Mouse (Mus musculus) leukemia stem cell, adult 10-12 weeks (primary cell): ENCODE measurements around the gene Olfr67. TPM values are rescaled to one million over a fixed set of nuclear protein-coding genes. Genes with fewer than 3 reads are reported as not detected.

ENCODE experiments used
- polyA plus RNA-seq: library from polyadenylated mRNA; stranded (reverse); fragments of >175 nt; gene quantifications from 2 replicates; pipeline ENCODE4 v1.2.3, GENCODE M21; 2012; ENCODE audit warnings: low replicate concordance

Gene Olfr67
- not detected in 2 replicates for polyA plus RNA-seq

GRCm38 (mm10) chr7:103791721-103792120 is at the start of gene Olfr67:
TSS of gene Olfr67 (minus strand) at chr7:103791821.

DNA sequence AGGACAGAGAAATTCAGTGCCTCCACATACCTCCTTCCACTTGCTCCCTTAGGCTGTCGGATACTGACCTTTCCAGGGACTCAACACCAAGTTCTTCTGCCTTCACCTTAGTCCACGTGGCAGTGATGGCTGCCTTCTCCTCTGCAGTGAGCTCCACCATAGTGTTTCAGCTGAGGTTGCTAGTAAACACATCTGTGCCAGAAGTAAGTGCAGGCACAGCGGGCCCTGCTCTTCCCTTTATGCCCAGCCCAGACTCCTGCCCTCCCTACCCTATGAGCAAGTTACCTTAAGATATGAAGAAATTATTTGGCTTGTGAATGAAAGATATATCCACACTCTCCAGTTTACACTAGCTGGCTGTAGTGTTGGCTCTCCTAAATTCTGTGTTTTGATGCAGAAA is 48.6 kb upstream of the Olfr67 start, which contains the start of gene Hbb-bh2:
Gene Hbb-bh2 (minus strand): TSS at position 253 of the 400 bp plus-strand sequence.

DNA sequence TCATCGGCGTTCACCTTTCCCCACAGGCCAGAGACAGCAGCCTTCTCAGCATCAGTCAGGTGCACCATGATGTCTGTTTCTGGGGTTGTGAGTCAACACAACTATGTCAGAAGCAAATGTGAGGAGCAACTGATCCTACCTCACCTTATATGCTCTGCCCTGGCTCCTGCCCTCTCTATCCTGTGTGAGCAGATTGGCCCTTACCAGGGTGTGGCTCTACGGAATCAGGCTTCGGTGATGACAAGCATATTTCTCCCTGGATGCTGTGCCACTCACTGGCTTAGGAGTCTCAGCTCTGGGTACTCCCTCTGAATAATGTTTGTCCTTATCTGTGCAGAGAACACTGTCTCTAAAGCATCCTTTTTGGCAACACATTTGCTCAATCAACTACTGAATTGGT is 36.2 kb upstream of the Olfr67 start, which contains the start of gene Hbb-bs:
Gene Hbb-bs (minus strand): TSS at position 289 of the 400 bp plus-strand sequence.

DNA sequence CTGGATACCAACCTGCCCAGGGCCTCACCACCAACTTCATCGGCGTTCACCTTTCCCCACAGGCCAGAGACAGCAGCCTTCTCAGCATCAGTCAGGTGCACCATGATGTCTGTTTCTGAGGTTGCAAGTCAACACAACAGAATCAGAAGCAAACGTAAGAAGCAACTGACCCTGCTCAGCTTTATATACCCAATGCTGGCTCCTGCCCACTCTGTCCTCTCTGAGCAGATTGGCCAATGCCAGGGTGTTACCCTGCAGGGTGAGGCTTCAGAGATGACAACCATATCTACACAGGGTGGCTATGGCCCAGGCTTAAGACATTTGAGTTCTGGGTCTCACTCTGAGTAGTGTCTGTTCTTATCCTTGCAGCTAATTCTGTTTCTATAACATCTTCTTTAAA is 22.1 kb upstream of the Olfr67 start, which contains the start of gene Hbb-bt:
Gene Hbb-bt (minus strand): TSS at position 231 of the 400 bp plus-strand sequence.

GRCm38 (mm10) chr7:103779598-103779997 is 12.0 kb downstream of the Olfr67 start, which contains the start of gene Olfr68:
TSS of gene Olfr68 (minus strand) at chr7:103779698.

GRCm38 (mm10) chr7:103771494-103771893 is 20.1 kb downstream of the Olfr67 start, which contains the start of gene Olfr69:
TSS of gene Olfr69 (minus strand) at chr7:103771594.

DNA sequence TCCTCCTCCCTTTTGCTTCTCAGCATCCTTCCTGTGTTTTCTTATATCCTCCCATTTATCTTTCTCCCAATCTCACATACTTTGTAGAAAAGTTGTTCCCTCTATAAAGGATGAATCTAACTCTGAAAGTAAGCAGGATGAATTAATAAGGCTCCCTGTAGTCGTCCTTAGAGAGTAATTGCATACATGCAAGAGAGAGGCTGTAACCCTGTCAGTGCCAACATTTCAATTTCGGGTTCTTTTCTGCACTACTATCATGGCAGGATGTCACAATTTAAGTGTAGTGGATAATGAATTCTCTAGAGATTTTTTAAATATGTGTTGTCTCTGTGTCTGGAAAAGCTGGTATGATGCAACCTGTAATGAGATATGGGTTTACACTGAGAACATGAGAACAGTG is 34.4 kb downstream of the Olfr67 start, which contains the start of gene Olfr630:
Gene Olfr630 (minus strand): TSS at position 101 of the 400 bp plus-strand sequence.

DNA sequence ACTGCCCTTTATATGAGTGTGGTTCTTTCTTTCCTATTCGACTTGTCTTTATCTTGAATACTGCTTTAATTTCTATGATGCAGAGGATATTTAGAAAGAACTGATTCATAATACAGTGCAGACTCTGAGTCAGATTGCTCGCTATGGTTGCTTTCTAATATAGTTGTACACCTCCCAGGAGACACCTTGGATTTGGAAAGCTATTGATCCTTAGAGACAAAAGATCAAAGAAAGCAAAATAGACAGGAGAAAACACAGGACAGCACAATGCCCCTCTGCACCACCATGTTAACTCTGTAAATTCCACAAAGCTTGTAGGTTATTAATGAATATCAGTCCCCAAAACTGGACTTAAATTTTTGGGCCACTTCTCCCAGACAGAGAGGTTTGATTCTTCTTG is 46.8 kb downstream of the Olfr67 start, which contains the start of gene Olfr629:
Gene Olfr629 (minus strand): TSS at position 101 of the 400 bp plus-strand sequence.

Other genes with a start within 250 kb of the Olfr67 start
- gene Olfr612, start 249.1 kb downstream of the Olfr67 start, polyA plus RNA-seq: not detected in 2 replicates
- gene Olfr613, start 243.7 kb downstream of the Olfr67 start, polyA plus RNA-seq: not detected in 2 replicates
- not detected in 2 replicates for gene Olfr615, start 235.7 kb downstream of the Olfr67 start, polyA plus RNA-seq
- gene Olfr616, start 222.7 kb downstream of the Olfr67 start, polyA plus RNA-seq: not detected in 2 replicates
- not detected in 2 replicates for gene Olfr617, start 218.8 kb downstream of the Olfr67 start, polyA plus RNA-seq
- not detected in 2 replicates for gene Olfr618, start 201.7 kb downstream of the Olfr67 start, polyA plus RNA-seq
- gene Olfr619, start 191.2 kb downstream of the Olfr67 start, polyA plus RNA-seq: not detected in 2 replicates
- gene Olfr620, start 179.3 kb downstream of the Olfr67 start, polyA plus RNA-seq: not detected in 2 replicates
- not detected in 2 replicates for gene Olfr622, start 149.1 kb downstream of the Olfr67 start, polyA plus RNA-seq
- gene Olfr623, start 128.1 kb downstream of the Olfr67 start, polyA plus RNA-seq: not detected in 2 replicates
- not detected in 2 replicates for gene Olfr624, start 120.6 kb downstream of the Olfr67 start, polyA plus RNA-seq
- not detected in 2 replicates for gene Olfr625-ps1, start 109.1 kb downstream of the Olfr67 start, polyA plus RNA-seq
- gene Olfr243, start 77.2 kb downstream of the Olfr67 start, polyA plus RNA-seq: not detected in 2 replicates
- gene Olfr628, start 61.4 kb downstream of the Olfr67 start, polyA plus RNA-seq: not detected in 2 replicates
- not detected in 2 replicates for gene Olfr629, start 46.9 kb downstream of the Olfr67 start, polyA plus RNA-seq
- not detected in 2 replicates for gene Olfr630, start 34.5 kb downstream of the Olfr67 start, polyA plus RNA-seq
- gene Olfr69, start 20.2 kb downstream of the Olfr67 start, polyA plus RNA-seq: not detected in 2 replicates
- gene Olfr68, start 12.1 kb downstream of the Olfr67 start, polyA plus RNA-seq: not detected in 2 replicates
- gene Hbb-bt, start 22.2 kb upstream of the Olfr67 start, polyA plus RNA-seq: 68.2 and 1,476 TPM in 2 replicates
- gene Hbb-bs, start 36.3 kb upstream of the Olfr67 start, polyA plus RNA-seq: 16,372 and 30,425 TPM in 2 replicates
- not detected in 2 replicates for gene Hbb-bh2, start 48.7 kb upstream of the Olfr67 start, polyA plus RNA-seq
- not detected in 2 replicates for gene Hbb-bh1, start 51.3 kb upstream of the Olfr67 start, polyA plus RNA-seq
- gene Hbb-y, start 61.4 kb upstream of the Olfr67 start, polyA plus RNA-seq: not detected in 2 replicates
- not detected in 2 replicates for gene Olfr66, start 94.4 kb upstream of the Olfr67 start, polyA plus RNA-seq
- gene Olfr64, start 102.7 kb upstream of the Olfr67 start, polyA plus RNA-seq: not detected in 2 replicates
- not detected in 2 replicates for gene Olfr65, start 111.7 kb upstream of the Olfr67 start, polyA plus RNA-seq
- 0.38 TPM in 1 of 2 replicates, not detected in the other for gene Olfr631, start 137.0 kb upstream of the Olfr67 start, polyA plus RNA-seq
- gene Olfr632, start 142.5 kb upstream of the Olfr67 start, polyA plus RNA-seq: not detected in 2 replicates
- not detected in 2 replicates for gene Olfr633, start 152.6 kb upstream of the Olfr67 start, polyA plus RNA-seq
- gene Olfr635, start 179.3 kb upstream of the Olfr67 start, polyA plus RNA-seq: not detected in 2 replicates
- not detected in 2 replicates for gene Olfr638, start 206.9 kb upstream of the Olfr67 start, polyA plus RNA-seq
- gene Olfr639, start 225.5 kb upstream of the Olfr67 start, polyA plus RNA-seq: 0.02 TPM in 1 of 2 replicates, not detected in the other
- 0.08 TPM in 1 of 2 replicates, not detected in the other for gene Olfr640, start 233.8 kb upstream of the Olfr67 start, polyA plus RNA-seq
- not detected in 2 replicates for gene Olfr641, start 243.6 kb upstream of the Olfr67 start, polyA plus RNA-seq